Mouse (Mus musculus) cerebellum, adult 8-10 months (tissue): ENCODE measurements at regions not wholly inside any gene's neighbourhood (a gene's known extent, or its start where the extent isn't known, plus 50 kb on each side); places are given as distances from the start of the nearest gene placed in this dataset.
A peak's percentile ranks its signal among the peaks of the same experiment; 100 is the strongest.

Experiments
- DNase-seq: peaks from one replicate; pipeline ENCODE4 v3.0.0; 2022

DNA sequence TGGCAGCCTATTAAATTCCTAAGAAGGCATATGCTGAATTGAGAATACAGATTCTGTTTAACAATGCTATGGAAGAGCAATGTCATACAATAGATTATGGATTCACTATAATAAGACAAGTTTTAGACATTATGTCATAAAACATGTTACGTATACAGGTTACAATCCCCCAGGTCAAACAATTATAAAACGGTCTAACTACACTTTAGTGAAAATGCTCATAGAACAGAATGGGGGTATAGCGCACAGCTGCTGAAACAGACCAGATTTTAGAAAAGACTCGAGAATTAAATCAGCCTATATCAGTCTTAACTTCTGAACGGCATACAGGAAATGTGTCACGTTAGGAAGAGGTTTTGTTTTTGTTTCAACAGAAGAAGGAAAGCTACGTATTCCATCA, 660.5 kb upstream of the Sel1l start:
- DNase-seq, result no peak

GRCm38 (mm10) chr12:92508796-92509489, 660.0 kb upstream of the Sel1l start:
- peak; percentile 51 for DNase-seq

GRCm38 (mm10) chr12:92483984-92484383, 635.0 kb upstream of the Sel1l start:
- no peak for DNase-seq

- DNase-seq, result no peak
These were observed 625.5 kb upstream of the Sel1l start for GRCm38 (mm10) chr12:92474293-92475062.

- DNase-seq, result no peak
These were observed 602.3 kb upstream of the Sel1l start for GRCm38 (mm10) chr12:92451110-92451818.

GRCm38 (mm10) chr12:92418458-92418857, 569.5 kb upstream of the Sel1l start:
- DNase-seq, result no peak

DNA sequence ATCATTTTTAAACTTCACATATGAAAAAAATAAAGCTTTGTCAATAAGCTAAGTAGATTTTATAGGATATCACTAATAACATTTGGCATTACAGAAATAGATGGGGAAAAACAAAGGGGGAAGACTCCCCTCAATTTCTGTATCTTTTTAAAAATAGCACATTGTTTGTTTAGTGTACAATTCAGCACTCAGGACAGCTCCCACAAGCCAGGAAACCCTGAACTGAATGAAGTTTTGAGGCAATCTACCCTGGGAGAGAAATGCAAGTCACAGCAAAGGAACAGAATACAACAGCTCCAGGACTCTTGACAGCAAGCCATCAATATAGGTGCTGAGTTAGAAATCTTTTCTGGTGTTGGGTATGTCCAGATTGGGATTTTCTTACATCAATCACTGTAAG, 556.5 kb upstream of the Sel1l start:
- DNase-seq, result no peak

DNA sequence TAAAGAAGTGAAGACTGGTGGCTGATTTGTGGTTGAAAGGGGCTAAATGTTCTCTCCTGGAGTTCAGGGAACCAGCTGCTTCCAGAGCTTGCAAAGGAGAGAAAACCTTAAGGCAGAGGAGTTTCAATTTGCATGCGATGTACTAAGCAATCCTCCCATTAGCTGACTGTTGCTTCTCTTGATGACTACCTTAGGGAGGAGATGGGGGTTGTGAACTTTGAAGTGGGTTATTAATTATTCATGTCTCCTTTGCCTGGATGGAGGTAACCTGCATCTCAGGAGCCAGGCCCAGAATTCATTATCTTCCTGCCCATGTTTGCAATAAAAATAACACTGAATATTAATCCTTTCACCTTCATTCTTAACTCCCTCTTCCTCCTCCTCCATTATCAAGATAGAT, 552.0 kb upstream of the Sel1l start:
- no peak for DNase-seq

GRCm38 (mm10) chr12:92386195-92386594, 537.2 kb upstream of the Sel1l start:
- no peak for DNase-seq

GRCm38 (mm10) chr12:92384266-92384937, 535.4 kb upstream of the Sel1l start:
- DNase-seq, result no peak

- DNase-seq, result no peak
These were observed 530.2 kb upstream of the Sel1l start for GRCm38 (mm10) chr12:92379130-92379529.

- DNase-seq, result no peak
These were observed 517.0 kb upstream of the Sel1l start for GRCm38 (mm10) chr12:92365926-92366325.

DNA sequence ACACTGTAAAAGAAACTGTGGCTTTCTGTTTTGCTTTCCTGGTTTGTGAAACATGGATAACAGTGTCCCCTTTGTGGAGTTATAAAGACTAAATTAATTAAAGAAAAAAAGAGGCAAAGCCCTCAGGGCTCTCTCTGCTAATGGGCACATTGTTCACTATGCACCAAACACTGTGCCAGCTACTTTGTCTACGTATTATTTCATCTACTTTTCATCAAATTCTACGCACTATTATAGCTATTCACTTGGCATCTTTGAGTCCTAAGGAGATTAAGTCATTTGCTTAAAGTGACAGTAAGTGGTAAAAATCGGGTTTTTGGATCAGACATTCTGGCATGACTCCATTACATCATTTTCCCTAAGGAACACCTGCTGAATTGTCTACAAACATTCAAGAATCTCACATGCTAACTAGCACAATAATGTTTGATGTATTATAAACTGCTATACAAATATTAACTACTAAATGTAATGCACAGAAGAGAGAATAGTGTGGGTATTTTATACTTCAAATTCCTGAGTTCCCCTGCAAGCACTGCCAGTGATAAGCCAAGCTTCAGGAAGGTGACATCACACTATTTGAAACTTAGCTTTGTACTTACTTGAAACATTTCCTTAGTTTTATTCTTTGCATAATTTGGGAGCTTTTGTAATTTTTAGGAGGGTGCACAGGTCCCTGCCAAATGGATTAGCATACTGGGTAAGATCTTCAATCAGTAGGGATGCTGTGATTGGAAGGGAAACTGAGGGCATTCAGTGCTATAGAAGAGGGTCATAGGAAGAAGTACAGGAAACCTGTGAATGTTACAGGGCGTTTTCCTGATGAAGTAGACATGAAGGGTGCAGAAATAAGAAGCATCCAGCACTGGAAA, 504.7 kb upstream of the Sel1l start:
- no peak for DNase-seq

DNA sequence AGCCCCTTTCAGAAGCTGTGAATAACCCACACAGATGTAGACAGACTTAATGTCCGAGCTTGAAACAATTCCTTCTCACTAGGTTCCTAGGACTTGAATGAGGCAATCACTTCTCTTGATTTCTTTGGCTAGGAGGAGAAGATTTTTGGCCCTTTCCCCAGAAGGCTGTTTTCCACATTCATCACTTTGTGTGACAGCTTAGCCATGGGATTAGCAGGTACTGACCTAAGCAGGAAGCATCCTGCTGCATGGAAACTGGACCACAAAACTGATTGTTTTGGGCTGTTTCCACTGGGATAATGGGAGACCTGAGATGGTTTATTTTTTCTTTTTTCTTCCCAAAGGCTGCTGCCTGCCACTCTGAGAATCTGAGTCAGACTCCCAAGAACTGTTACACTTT, 469.3 kb upstream of the Sel1l start:
- DNase-seq, result no peak

GRCm38 (mm10) chr12:92317609-92318008, 468.7 kb upstream of the Sel1l start:
- no peak for DNase-seq

- DNase-seq, result no peak
These were observed 467.3 kb upstream of the Sel1l start for GRCm38 (mm10) chr12:92316285-92316684.

- DNase-seq, result no peak
These were observed 466.9 kb upstream of the Sel1l start for GRCm38 (mm10) chr12:92315820-92316219.

DNA sequence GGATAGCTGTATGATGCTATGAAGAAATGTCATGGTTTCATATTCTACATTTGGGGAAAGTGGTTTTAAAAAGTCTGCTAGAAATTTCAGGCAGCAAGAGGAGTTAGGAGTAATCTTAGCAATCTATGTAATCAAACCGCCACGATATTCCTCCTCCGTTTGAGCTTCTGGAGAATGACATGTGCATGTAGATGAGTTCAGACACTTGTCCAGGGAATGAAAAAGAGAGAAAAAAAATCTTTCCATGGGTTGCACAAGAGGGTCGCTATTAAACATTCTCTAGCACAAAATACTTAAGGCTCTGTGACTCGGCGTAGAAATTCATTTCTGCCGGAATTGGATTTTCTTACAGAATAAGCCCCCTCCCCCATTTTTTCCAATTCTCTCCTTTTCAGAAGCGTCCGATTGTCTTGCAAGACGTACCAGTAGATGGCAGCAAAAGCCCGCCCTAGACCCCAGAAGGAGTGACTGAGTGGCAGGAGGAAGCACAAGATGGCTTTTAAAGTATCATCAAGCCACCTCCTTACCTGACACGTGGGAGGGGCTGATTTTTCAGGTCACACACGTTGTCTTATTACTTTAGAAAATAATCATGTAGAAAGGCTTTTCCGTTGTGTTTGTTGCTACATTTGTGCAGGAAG, 454.1 kb upstream of the Sel1l start:
- DNase-seq, result peak; percentile 64

- DNase-seq, result no peak
These were observed 445.9 kb upstream of the Sel1l start for GRCm38 (mm10) chr12:92294887-92295286.

DNA sequence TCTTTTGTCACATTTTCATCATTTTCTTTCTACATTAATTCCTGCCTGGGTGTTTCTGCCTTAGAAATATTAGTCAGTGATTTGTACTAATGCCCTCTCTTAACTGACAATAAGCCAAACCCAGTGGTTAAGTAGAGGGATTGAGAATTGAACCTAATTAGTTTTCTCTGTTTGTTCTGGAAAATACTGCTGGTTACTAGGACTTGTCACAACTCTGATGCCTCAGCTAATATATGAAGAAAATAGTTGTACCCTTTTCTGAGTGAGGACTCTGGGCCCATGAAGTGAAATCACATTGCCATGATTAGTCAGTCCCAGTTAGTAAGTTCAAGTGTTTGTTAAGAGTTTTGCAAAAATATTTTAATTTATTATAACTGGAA, 444.4 kb upstream of the Sel1l start:
- DNase-seq, result no peak

GRCm38 (mm10) chr12:92292460-92293340, 443.7 kb upstream of the Sel1l start:
- no peak for DNase-seq
